Mouse (Mus musculus) stomach, postnatal 0 days (tissue): ENCODE data around the gene Cdk8.

Source experiments
- CTCF ChIP-seq: IDR thresholded peaks from 2 replicates; pipeline ENCODE4 v1.5.1; 2016; ENCODE audit warnings: antibody characterized with exemption, low read depth, mild to moderate bottlenecking, moderate library complexity
- EP300 ChIP-seq: optimal IDR thresholded peaks from 2 replicates; pipeline ENCODE3; 2016; ENCODE audit warnings: antibody characterized with exemption

DNA sequence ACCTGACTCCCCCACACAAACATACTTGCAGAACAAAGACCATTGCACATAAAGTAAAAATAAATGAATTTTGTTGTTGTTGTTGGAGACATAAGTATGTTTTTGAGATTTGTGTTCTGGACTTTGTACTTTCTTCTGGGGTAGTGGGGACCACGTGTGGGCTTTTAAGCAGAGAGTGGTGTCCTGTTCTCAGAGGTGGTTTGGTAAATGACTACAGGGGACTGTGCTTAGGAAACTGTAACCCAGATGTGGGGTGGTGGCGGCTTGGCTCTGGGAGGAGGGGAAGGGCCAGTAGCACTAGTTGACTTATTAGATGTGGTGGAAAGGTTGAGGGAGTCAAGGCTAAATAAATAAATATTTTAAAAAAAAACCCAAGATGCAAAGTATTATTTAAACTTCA lies 9.7 kb downstream of the Cdk8 start:
- TF ChIP-seq CTCF (no peak), EP300 (no peak)
